Mouse (Mus musculus) CH12F3 (cell line): Measurements from ENCODE around the gene Slc4a1ap.
"Not testable (repeated sequence)": the region's sequence is repeated elsewhere in the genome, so short reads cannot be mapped to it uniquely, and the experiment has no call there.

Source experiments
- in situ Hi-C: fragments of 300-500 bp; cut with MboI; formaldehyde crosslinking; loops from 2 replicates; pipeline ENCODE4 v1.14.3; 2020; ENCODE audit warnings: low sequenced_read_pairs

Slc4a1ap gene

DNA sequence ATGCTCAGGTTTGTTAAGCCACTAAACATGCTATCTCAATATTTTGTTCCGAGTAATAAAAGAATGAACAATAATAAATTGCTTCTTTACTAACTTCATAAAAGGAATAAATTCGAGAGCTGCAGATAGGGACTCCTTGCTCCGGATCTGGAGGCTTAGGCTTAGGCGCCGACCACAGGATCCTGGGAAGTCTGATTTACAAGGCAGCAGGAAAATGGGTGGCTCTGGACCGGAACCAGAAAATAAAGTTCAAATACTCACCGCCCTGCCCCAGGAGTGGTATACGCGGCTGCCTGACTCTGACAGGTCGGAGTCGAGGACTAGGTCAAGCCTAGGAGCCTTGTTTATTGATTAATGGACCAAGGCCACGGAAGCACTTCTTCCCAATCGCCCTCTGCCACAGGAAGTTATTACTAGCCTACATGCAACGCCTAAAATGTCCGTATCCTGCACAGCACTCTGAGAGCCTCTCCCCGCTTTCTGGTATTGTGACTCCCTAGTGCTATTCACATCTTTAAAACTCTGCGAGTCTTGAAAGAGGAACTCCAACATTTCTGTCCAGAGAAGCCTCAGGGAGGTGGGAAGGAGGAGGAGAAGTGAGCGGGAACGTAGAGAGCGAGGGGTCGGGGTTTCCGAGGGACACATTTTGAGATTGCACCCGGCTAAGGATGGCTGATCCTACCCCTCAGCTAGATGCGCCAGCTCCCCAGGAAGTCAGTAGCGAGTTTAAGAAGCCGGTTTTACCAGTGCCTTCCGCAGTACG is at the start of gene Slc4a1ap:
Gene Slc4a1ap, plus strand, starts transcription at position 642 of the 763 bp plus-strand sequence.
- in situ Hi-C loops, result no loop called here

DNA sequence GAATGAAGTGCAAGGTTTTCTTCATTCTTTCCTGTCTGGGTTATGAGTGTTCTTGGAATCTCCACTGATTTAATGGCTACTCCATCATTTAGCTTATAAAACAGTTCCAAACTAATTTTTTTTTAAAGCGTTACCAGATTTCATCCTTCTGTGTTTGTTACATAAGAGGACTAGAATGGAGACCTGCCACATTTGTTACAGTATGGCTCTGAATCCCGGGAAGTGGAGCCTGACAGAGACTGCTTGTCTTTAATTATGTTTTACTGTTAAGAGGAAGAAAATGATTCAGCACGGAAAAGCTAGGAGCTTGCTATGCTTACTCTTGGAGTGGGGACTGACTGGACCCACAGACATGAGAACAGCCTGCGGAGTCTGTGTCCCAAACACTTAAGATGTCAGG is 46.3 kb upstream of the Slc4a1ap start:
- in situ Hi-C loops, result no loop called here

DNA sequence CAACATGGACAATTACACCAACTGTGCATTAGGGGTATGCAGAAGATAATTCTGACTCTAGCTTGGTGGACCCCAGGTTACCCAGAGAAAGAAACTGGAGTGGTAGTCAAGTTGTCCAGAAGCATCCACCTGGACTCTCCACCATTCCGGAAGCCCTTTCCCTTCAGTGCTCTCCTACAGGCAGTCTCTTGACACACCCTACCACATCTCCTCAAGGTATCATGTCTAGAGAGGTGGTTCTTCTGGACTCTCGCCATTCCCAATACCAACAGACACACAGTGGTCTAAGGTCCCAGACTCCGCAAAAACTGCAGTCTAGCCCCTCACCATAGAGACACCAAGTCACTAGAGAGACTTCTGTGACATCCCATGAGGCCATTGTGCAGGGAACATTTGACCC is 41.4 kb upstream of the Slc4a1ap start, which contains the start of gene 4930548H24Rik:
Gene 4930548H24Rik, plus strand, starts transcription at position 301 of the 400 bp plus-strand sequence.
- in situ Hi-C loops, result no loop called here

DNA sequence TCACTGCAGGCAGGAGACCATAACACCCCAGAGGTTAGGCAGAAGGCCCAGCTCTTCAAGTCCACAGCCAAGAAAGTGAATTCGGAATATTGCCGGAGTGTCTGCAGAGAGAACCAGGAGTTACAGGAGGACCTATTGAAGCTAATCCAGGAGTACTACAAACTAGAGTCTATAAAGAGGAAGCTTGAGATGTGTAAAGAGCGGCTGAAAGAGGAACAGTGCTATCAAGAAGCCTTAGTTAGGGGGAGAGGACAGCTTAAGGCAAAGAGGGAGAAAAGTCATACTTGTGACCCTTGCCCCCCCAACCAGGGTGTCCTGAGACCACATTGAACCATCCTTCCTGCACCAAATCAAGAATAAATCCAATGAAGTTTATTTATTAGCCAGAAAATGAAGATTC is 38.9 kb upstream of the Slc4a1ap start:
- in situ Hi-C loops, result no loop called here

DNA sequence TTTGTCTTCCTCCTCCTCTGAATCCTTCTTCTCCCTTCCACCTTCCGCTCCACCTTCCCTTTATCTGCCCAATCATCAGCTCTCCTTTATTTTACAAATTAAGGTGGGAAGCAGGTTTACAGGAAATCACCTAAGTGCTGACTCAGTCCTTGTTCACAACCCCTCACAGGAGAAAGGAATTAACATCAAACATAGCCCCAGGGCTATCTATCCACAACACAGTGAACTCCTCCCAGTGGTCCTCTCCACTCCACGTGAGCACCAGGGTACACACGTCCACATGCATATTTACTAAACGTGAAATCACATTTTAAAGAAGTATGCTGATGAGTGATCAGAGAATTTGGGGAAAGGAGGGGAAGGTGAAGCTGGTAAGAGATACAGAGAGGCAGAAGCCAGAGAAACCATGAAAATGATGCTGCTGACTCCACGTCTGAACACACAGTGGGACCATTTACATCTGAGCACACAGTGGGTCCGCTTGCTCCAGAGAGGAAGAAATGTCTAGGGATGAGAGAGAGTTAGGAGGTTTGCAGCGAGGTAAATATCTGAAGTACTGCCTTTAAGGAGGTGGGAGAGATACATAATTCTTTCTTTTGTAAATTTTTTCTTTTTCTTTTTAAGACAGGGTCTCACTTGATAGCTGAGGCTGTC is 37.6 kb upstream of the Slc4a1ap start:
- in situ Hi-C loops, result no loop called here

DNA sequence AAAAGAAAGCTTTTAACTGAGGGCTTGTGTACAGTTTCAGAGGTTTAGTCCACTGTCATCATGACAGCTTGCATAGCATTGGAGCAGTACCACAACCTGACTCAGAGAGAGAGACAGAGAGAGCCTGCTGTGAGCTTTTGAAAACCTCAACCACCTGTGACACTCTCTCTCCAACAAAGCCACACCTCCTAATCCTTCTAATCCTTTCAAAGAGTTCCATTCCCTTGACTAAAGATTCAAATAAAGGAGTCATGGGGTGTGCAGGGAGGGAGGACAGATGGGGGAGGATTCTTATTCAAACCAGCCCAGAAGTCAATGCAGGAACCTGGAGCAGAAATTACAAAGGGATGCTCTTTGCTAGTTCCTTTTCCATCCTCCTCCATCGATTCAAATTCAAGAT is 34.8 kb upstream of the Slc4a1ap start:
- in situ Hi-C loops, result no loop called here

DNA sequence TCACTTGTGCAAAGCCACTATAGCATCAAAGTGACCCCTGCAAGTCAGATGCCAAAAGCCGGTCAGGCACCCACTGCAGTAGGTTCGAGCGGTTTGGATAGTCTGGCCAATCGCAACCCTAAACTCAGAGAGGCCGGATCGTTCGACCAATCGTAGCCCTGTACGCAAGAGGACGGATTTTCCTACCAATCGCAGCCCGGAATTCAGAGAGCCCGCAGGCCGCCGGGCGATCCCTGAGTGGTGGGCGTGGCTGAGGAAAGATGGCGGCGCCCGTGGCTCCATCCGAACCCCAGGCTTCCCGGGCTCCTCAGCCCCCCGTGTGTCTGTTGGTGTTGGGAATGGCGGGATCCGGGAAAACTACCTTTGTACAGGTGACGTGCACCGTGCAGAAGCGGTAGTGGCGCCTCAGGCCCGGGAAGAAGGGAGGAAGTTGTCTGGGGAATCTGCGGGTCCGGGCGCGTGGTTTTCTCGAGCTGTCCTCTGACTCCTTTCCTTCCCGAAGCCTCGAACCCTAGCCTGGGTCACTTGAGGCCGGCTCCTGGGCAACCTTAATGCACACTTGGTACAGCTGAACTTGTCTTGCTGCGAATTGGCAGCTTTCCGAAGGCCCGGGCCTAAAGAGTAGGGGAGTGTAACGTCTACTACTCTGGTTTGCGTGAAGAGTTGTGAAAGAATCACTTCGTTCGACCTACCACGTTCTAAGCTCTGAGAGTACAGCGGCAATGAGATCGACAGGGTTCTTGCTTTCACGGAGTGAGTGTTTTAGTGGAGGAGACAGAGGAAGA is 32.1 kb upstream of the Slc4a1ap start, which contains the start of gene Gpn1:
Gene Gpn1, plus strand, starts transcription at position 229 of the 785 bp plus-strand sequence.
- in situ Hi-C loops, result no loop called here

DNA sequence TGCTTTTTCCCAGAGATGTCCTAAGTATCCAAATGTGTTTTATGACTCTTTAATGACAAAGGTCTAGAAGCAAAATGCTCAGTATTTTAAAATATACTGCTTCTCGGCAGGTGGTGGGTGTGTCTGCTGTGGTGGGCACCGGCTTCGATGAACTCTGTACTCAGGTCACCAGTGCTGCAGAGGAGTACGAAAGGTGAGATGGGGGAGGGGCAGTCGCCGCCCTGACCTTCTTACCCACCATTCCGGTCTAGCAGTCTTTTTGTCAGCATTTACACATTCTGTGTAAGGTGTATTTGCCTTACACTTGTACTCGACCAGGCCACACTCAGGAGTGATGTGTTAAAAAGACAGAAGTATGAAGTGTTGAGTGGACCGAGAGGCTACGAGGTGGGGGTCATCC is 22.0 kb upstream of the Slc4a1ap start:
- in situ Hi-C loops, result no loop called here

DNA sequence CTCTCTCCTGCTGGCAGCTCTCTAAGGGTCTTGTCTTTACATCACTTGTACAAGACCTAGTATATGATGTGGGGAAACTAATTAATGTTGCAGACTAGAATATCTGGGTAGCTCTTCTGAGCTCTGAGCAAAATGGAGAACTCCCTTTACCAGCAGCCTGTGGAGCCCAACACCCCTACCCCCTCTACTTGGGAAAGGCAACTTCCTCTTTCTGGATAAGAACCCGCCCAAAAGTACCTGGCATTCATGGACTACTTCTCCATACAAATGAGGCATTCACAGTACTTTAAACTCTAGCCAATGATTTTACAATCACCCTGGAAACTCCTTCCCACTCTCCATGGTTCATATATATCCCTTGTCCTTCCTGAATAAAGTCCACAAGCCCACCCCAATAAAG is 14.3 kb upstream of the Slc4a1ap start:
- in situ Hi-C loops, result no loop called here

DNA sequence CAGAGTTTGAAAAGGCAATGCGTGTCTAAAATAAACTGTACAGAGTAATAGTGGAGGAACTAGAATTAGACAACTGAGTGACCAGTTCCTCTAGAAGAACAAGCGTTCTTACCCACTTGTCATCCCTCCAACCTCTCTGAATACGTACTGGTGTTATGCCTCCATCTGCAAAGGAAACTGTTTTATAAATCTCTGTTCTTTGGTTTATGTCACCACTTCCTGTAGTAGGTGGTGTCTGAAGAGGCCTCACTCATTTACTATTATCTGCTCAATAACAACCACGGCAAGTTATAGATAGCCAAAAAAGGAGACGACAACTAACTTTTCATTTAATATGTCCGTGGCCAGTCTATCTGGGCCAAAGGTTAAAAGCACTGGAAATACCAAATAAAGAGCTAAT is 6.2 kb upstream of the Slc4a1ap start:
- in situ Hi-C loops, result no loop called here

DNA sequence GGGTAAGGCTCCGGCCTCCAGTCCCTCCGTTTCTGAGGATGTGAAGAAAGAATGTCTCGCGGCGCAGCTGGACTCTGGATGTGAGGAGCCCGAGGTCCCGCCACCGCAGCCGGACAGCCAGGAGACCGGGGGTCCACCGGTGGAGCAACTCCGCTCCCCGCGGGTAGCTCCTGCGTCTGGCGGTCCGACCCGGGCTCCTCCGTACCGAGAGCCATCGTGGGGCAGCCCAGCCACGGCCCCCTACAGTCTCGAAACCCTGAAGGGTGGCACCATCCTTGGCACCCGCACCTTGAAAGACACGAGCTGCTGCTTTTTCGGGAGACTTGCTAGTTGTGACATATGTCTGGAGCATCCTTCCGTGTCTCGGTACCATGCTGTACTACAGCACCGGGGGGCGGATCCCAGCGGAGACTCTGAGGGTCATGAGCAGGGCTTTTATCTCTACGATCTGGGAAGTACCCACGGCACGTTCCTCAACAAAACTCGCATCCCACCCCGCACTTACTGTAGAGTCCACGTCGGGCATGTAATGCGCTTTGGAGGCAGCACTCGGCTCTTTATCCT is 404 bp downstream of the Slc4a1ap start:
- in situ Hi-C loops, result no loop called here

DNA sequence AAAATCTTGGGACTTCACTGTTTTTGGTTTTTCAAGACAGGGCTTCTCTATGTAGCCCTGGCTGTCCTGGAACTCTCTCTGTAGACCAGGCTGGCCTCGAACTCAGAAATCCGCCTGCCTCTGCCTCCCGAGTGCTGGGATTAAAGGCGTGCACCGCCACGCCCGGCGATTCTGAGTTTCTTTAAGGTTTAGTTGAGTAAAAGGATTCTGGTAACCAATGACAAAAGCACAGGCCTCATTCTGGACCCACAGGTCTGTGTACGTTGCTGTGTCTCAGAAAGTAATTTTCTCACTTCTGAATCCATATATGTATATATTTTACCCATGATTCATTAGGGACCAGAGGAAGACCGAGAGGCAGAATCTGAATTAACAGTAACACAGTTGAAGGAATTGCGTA is 912 bp downstream of the Slc4a1ap start, which contains the start of gene Supt7l:
Gene Supt7l, minus strand, starts transcription at position 101 of the 400 bp plus-strand sequence.
- in situ Hi-C loops, result not testable (repeated sequence)

DNA sequence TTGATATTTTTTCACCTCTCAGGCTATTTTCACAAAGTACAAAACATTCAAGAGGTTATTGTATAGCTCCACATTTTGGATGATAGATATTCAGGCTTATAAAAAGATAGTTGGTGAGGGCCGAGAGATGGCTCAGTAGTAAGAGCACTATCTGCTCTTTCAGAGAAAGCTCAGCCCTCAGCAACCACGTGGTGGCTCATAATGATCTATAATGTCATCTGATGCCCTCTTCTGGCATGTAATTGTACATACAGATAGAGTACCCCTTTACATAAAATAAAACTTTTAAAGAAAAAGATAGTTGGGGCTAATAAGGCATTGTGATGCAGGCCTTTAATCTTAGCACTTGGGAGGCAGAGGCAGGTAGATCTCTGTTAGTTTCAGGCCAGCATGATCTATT is 1.8 kb downstream of the Slc4a1ap start:
- in situ Hi-C loops, result no loop called here

DNA sequence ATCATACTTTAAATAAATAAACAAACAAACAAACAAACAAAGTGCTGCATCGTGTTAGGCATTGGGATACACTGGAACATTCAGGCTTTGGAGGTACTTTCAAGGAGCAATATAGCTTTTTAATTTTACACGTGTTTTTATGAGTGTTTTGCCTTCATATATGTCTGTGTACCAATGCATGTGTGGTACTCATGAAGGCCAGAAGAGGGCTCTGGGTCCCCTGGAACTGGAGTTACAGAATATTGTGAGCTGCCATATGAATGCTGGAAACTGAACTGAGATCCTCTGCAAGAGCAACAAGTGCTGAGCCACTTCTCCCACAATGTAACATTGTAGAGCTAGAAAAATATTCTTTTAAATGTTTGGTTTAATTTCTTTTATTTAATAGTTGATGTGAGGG is 8.4 kb downstream of the Slc4a1ap start:
- in situ Hi-C loops, result no loop called here

DNA sequence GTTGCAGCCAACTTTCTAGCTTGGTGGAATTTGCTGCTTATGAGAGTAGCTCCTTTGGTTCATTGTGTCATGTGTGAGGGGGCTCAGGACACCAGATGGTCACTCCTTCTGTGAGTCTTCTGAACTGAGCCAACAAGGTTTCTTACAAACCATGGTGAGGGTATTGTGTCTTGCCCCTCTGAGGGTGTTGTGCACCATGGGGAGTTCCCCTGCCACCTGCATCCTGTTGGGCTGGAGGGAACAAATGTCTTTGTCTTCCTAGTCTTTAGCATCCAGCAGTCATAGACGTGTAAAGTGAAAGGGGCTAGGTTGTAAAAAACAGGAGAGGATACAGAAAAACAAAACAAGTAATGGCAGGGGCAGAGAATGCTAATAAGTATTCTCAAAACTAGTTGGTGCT is 32.6 kb downstream of the Slc4a1ap start:
- in situ Hi-C loops, result no loop called here

DNA sequence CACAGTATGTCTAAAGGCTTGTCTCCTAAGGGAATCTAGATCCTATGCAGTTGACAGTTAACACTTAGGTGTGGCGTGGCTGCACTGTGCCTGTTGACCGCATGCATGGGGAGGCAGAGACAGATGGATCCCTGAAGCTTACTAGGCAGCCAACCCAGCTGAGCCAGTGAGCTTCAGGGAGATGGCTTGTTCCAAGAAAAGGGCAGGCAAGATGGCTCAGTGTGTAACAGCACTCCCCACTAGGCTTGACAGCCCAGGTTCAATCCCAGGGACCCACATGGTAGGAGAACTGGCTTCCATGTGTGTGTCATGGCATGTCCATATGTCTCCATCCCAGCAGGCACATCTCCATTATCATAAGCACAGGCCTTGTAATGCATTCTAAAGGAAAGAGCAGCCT is 33.6 kb downstream of the Slc4a1ap start:
- in situ Hi-C loops, result no loop called here

DNA sequence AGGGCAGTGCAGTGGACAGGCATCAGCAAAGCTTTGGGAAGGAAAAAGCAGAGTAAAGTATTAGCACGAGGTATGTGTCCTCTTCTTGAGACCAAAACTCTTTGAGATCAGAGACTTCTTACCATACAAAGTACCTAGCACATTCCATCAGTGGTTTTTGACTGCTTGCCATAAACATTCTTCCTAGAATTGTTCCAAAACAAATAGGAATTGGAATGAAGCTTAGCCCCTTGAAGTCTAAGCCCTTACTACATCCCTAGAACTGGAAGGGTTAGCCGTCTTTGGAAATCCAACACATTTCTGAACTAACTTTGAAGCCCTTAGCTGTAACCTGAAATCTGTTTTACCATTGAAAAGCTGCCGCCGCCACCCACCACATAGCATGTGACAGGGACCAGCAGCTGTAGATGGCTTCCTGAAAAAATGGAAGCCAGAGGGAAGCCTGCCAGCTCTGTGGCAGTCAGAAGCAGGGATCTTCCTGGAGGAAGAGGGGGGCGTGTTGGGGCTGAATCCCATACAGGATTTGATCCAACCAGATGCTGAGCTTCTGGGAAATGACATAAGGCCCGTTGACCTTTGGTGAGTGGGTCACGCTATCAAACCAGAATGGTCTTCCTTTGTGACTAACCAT is 35.4 kb downstream of the Slc4a1ap start:
- in situ Hi-C loops, result no loop called here

DNA sequence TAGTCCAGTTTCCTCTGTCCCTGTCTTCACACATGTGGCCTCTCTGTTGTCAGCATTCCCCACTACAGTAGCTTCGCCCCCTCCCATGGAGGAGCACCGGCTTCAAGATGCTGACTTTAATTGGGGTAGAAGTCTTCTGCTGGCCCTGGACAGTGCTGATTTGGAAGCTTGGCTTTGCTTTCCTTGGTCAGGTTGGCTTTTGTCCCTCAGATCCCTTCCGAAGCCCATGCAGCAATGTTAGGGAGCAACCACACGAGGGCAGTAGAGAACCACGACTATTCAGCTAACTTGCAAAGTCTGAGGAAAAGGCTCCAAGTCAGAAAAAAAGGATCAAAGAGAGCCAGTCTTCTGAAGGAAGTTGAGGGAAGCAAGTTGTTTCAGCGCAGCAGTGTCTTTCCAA is 36.7 kb downstream of the Slc4a1ap start:
- in situ Hi-C loops, result no loop called here

DNA sequence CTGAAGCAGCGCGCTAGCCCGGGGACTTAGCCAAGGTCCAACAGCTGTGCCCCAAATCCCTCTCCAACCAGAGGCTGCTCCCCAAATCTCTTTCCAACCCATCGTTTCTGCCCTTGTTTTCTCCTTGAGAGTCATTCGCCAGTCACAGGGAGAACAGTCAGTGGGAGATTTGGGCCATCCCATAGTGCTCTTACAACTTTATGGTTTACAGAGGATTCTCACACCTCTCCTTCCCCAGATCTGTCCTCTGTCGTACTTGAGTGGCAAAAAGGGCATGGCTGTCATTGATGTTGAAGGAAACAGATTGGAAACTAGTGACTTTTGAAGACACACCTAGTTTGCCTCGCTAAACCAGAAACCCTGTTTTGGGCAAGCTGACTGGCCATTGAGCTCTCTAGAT is 37.1 kb downstream of the Slc4a1ap start:
- in situ Hi-C loops, result no loop called here

DNA sequence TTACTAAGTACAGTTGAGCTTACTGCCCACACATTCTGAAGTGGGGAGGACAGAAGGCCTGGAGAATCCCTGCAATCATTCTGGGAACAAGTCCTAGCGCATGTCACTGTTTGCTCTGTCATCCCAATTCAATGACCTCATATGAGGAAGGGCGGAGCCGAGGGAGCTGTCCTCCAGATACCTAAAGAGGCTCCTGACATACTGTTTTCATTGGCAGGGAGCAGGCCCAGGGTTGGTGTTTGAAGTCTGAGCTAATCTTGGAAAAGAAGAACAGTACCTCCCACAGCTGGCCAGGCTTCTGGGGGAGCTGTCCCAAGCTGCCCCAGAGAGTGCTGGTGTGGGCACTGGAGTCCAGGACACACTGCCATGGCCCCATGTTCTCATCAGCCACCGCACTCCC is 38.2 kb downstream of the Slc4a1ap start:
- in situ Hi-C loops, result no loop called here

DNA sequence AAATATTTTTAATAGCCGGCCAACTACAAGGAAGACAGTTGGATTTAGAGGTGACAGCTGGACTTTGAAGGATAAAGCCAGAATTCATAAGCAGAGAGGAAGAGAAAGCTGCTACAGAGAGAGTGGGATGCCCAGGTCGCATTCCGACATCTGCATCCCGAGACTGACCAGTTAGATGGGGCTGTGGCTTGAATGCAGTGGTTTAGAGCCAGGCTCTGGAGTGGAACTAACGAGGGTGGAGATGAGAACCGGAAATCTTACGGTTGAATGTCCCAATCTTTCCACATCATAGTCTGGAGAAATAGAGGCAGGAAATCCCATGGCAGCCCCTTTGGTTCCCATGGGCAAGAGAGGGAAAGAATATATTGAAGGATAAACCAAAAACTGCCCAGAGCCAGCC is 39.2 kb downstream of the Slc4a1ap start:
- in situ Hi-C loops, result no loop called here
